Mouse (Mus musculus) C2C12 (cell line): ENCODE results near the gene Tmem234. TPM values are rescaled to one million over a fixed set of nuclear protein-coding genes. Genes with fewer than 3 reads are reported as not detected.

Experiments used
- H3K27me3 ChIP-seq: one replicate; pipeline ENCODE4 v1.6.1; 2011; ENCODE audit not compliant: control insufficient read depth, insufficient read depth, insufficient read length
- H3K36me3 ChIP-seq: one replicate; pipeline ENCODE4 v1.6.1; 2011; ENCODE audit not compliant: control insufficient read depth, insufficient read depth
- H3K4me3 ChIP-seq: one replicate; pipeline ENCODE4 v1.5.1; 2011; ENCODE audit warnings: mild to moderate bottlenecking, control low read depth; ENCODE audit not compliant: poor library complexity, insufficient read depth, severe bottlenecking
- H3K79me2 ChIP-seq: one replicate; pipeline ENCODE4 v1.6.1; 2011; ENCODE audit not compliant: control insufficient read depth, insufficient read depth
- H3K79me3 ChIP-seq: one replicate; pipeline ENCODE4 v1.6.1; 2011; ENCODE audit warnings: low read depth, control low read depth
- H3ac ChIP-seq: one replicate; pipeline ENCODE3; 2011; ENCODE audit warnings: low read depth; ENCODE audit not compliant: control insufficient read depth, insufficient read length
- CEBPB ChIP-seq: IDR thresholded peaks from one replicate; pipeline ENCODE4 v1.6.1; 2011; ENCODE audit warnings: low read depth, mild to moderate bottlenecking, control low read depth, moderate library complexity
- CTCF ChIP-seq: IDR thresholded peaks from one replicate; pipeline ENCODE4 v1.5.1; 2011; ENCODE audit not compliant: control insufficient read depth, insufficient read depth, insufficient read length
- FOSL1 ChIP-seq: IDR thresholded peaks from one replicate; pipeline ENCODE4 v1.8.0; 2011; ENCODE audit warnings: mild to moderate bottlenecking, low read length; ENCODE audit not compliant: poor library complexity, insufficient read depth, severe bottlenecking
- MAX ChIP-seq: IDR thresholded peaks from one replicate; pipeline ENCODE4 v1.6.1; 2011; ENCODE audit warnings: mild to moderate bottlenecking, control low read depth
- MYOD1 ChIP-seq: IDR thresholded peaks from one replicate; pipeline ENCODE4 v1.6.1; 2011; ENCODE audit warnings: low read depth; ENCODE audit not compliant: control insufficient read depth, insufficient read length
- MYOG ChIP-seq: IDR thresholded peaks from one replicate; pipeline ENCODE4 v1.6.1; 2011; ENCODE audit not compliant: control insufficient read depth, insufficient read length; ENCODE audit errors: extremely low read depth
- USF1 ChIP-seq: IDR thresholded peaks from one replicate; pipeline ENCODE4 v1.6.1; 2011; ENCODE audit warnings: low read depth, mild to moderate bottlenecking, control low read depth, moderate library complexity
- polyA plus RNA-seq: library from polyadenylated mRNA; unstranded; fragments of >200 nt; fragmentation: generic; extraction: Trizol; gene quantifications from one replicate; pipeline ENCODE4 v1.2.1, GENCODE M21; 2012; ENCODE audit warnings: missing spikeins

The Tmem234 gene
- polyA plus RNA-seq, 1 experiment = 218 TPM

DNA sequence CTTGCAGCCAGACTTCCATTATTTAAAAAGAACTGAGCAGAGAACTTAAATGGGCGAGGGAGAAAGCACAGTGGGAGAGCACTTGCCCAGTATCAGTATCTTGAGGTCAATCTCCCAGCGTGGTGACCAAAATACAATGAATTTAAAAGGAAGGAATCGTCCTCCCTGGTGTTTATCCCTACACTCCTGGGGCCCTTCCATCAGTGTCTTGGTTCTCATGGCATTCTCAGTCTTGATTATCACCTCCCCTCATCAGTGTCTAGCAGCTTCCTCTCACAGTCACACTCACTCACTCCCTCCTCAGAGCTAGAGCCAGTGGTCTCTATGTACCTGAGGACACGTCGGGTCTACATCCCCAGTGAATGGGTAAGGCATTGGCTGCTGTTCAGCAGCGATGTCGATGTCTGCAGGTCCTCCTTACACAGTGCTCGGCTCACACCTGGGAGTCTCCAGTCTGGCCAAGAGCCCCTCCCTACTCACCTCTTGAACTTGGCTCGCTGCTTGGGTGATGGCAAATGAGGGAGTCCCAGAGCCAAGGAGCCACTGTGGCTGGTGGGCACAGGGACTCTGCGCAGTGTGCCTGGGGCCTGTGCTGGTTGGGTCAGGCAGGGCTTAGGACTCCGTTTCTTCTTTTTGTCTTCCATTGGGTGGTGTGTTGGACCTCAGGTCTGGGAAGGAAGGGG lies 21.8 kb downstream of the Tmem234 start:
- H3K4me3 ChIP-seq = no peak overlapping the region
- peaks cover 11% of the 10 kb centered on the region for H3K36me3 ChIP-seq
- H3K79me3 ChIP-seq = peaks cover 4% of the 10 kb centered on the region
- TF ChIP-seq USF1 (no peak), MYOG (no peak), MAX (no peak), MYOD1 (no peak), CTCF (no peak), CEBPB (no peak), FOSL1 (no peak)
- no peak overlapping the region for H3ac ChIP-seq
- peaks cover 10% of the 10 kb centered on the region for H3K79me2 ChIP-seq
- H3K27me3 ChIP-seq = no peaks in the 10 kb centered on the region

DNA sequence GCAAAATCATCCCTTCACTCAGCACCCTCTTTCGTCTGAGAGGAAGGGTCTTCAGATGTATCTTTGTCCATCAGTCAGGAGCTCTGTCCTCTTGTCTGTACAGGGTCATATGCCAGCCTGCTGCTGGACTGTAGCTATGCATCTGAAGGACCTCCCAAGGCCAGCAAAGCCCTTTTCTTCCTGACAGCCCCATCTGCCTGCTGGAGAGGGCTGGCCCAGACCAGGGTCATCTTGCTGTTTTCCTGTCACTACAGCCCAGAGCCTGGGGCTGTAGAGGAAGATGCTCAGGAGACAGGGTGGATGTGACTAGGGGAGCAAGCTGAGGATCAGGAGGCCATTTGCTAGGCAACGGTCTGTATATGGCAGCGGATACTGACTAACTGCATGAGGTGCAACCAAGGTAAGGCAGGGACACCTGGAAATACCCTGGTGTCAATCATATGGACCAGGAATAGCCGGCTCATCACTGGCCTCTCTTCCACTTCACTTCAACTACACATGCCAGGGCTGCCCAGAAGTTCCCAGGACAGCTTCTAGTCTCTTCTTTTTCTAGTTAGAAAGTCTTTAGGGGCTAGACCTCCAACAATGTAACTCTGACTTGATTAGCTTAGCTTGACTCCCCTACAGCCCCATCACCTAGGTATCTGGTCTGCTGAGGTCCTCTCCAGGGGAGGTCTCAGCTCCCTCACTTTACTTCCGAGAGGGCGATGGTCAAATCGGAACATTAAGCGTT lies 22.5 kb downstream of the Tmem234 start:
- Histone ChIP-seq H3K27me3 (no peaks in the 10 kb centered on the region), H3K79me3 (peaks cover 4% of the 10 kb centered on the region), H3K36me3 (peaks cover 13% of the 10 kb centered on the region), H3K79me2 (peaks cover 12% of the 10 kb centered on the region), H3K4me3 (peak overlapping the region; percentile 29), H3ac (peak overlapping the region; percentile 55)
- TF ChIP-seq MAX = no peak
- no peak for TF ChIP-seq FOSL1
- no peak for TF ChIP-seq USF1
- TF ChIP-seq CEBPB = no peak
- no peak for TF ChIP-seq MYOD1
- TF ChIP-seq CTCF = no peak
- no peak for TF ChIP-seq MYOG

DNA sequence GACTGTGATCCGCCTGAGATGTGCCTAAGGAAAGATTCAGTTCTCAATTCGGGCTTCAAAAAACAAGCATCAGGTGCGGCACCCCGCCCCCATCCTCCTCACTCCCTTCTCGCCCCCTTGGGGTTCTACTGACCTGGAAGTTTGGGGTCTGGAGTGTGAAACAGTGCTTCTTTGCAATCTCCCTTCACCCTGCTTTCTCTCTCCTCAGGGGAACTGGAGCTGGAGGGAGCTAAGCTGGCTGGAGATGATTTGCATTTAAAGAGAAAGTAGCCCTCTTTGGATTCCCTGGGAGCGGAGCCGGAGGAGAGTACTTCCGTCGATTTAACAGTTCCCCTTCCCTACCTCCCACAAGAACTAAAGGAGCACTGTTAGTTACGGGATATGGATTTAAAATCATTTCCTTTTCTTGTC lies 23.2 kb downstream of the Tmem234 start, which contains the start of gene Ccdc28b:
Gene Ccdc28b (minus strand): TSS at position 267 of the 411 bp plus-strand sequence.
- no peak for TF ChIP-seq FOSL1
- Histone ChIP-seq H3ac (peak within 1 kb of the TSS; percentile 55), H3K79me2 (peaks cover 6% of the 10 kb centered on the region), H3K36me3 (peaks cover 20% of the 10 kb centered on the region), H3K4me3 (peak within 1 kb of the TSS; percentile 29), H3K27me3 (no peaks in the 10 kb centered on the region), H3K79me3 (no peaks in the 10 kb centered on the region)

DNA sequence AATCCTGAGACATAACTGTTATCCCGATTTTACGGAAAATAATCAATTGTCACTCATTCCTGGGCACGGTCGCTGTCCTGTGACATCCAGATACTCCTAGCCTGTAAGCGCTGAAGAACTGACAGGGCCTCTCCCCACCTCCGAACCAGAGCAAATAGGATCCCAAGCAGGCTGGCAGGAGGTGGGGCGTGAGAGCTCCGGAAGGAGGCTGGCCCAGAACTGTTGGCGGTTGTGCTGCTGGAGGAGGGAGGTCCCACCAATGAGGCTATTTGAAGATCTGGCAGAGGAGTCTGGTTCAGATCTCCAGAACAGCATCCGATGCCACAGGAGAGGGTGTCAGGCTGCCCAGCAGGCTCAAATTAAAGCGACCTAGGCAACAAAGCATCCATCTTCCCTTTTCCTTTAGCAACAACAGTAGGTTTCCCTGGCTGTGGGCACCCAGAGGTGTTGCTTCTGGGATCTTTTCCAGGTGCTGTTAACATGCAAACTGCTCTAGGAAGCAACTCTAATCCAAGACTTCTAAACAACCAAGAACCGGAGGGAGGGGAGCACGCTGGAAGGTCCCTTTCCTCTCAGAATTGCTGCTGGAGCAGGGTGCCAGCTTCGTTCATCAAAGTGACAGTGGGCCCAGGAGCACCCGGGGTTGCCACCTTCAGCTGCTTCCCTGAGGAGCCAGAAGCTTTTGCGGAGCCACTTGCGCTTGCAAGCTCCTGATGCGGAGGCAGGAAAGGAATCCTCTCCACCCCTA lies 24.0 kb downstream of the Tmem234 start:
- no peak overlapping the region for H3ac ChIP-seq
- H3K79me3 ChIP-seq = no peaks in the 10 kb centered on the region
- H3K36me3 ChIP-seq = peaks cover 27% of the 10 kb centered on the region
- TF ChIP-seq MYOG (no peak), USF1 (no peak), MYOD1 (no peak), CEBPB (no peak), MAX (no peak), FOSL1 (no peak), CTCF (no peak)
- H3K27me3 ChIP-seq = no peaks in the 10 kb centered on the region
- peaks cover 6% of the 10 kb centered on the region for H3K79me2 ChIP-seq
- peak overlapping the region; percentile 29 for H3K4me3 ChIP-seq

DNA sequence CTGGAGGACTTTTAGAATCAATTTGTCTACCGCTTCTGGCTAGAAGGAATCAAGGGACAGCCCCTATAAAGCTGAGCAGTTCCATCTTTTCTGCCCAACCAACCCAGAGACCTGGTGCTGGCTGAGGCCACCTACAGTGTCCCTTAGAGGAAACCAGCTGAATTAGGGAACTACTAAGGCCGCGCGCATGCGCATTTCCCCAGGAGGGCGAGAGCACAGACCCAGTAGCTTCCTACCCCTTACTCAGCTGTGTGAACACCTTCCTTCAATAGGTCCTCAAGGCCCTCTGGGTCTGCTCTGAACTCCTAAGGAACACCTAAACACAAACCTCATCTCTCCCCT lies 24.5 kb downstream of the Tmem234 start:
- TF ChIP-seq CEBPB = no peak
- no peak for TF ChIP-seq FOSL1
- Histone ChIP-seq H3K4me3 (no peak overlapping the region), H3K36me3 (peaks cover 32% of the 10 kb centered on the region), H3K79me2 (peaks cover 6% of the 10 kb centered on the region), H3K79me3 (no peaks in the 10 kb centered on the region), H3ac (no peak overlapping the region), H3K27me3 (no peaks in the 10 kb centered on the region)

DNA sequence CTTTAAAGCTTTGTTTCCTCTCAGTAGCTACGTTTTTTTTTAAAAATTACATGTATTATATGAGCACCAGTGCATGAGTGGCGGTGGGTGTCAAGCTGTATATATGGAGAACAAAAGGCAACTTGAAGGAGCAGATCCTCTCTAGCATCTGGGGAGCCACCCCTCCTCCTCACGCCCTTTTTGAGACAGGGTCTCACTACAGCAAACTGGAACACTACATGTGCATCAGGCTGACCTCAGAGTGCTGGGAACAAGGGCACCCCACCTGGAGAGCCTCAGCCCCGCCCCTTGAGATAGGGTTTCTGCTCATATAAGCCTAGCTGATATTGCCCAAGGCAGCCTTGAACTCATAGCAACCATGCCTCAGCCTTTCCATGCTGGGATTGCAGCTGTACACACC lies 25.0 kb downstream of the Tmem234 start:
- Histone ChIP-seq H3K79me2 (peaks cover 6% of the 10 kb centered on the region), H3K36me3 (peaks cover 37% of the 10 kb centered on the region), H3K4me3 (no peak overlapping the region), H3K27me3 (no peaks in the 10 kb centered on the region), H3K79me3 (no peaks in the 10 kb centered on the region), H3ac (no peak overlapping the region)
- no peak for TF ChIP-seq MAX
- no peak for TF ChIP-seq MYOG
